Mouse (Mus musculus) mouse embryonic stem cell (cell line): Measurements from ENCODE around the gene Sowaha.

ENCODE experiments used
- in situ Hi-C, 2 experiments: fragments of 300-500 bp; cut with MboI; formaldehyde crosslinking; loops; 1 replicate in 1 of 2; 3 replicates in 1 of 2; pipeline ENCODE4 v1.14.3; 2019 to 2020; ENCODE audit warnings: low sequenced_read_pairs in 2 of 2, low pct_unique_long_range_greater_than_20kb in 1 of 2, mixed read lengths in 1 of 2; ENCODE audit not compliant: unreplicated experiment in 1 of 2

Gene Sowaha

DNA sequence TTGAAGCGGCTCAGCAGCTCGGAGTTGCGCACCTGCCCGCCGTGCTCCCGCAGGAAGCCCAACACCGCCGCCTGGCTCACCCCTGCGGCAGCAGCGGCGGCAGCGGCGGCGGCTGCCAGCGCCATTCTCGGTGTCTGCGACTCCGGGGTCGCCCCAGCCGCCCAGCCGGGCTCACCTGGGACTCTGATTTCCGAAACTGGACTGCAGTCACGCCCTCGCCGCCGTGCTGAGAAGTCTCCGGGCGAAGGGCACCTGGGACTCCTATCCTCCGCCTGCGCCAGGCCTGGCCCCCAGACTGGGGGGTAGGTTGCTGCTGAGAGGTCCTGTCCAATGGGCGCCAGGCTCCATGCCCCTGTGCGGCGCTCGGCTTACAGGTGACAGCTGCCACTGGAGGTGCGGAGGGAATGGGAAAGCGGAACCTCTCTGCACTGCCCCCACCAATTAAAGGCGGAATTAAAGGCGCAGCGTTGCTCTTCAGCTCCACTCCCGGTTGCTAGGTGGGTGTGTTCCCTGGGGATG lies at the start of gene Sowaha, which contains the start of gene Gm9945:
TSS of gene Sowaha (minus strand) at position 492 of the 519 bp plus-strand sequence.
TSS of gene Gm9945 (plus strand) at position 384 of the 519 bp plus-strand sequence.
- in situ Hi-C loops = loop anchor here in 1 of 2 experiments (5.0 kb wide), 1 partner anchor 142 kb away; no protein-coding TSS in a partner anchor

DNA sequence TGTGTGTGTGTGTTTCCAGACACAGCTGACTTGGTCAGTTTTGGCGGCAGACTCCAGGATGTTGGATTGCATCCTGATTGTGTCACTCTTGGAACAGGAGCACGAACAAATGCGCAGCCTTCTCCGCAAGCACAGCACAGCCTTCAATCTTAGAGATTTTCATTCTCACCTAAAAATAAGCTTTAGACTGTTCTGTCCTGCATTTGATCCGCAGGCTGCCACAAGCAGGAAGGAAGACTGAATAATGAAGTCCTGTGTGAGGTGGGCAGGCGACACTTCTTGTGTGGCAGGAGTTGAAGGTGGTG lies 49.1 kb upstream of the Sowaha start:
- in situ Hi-C loops = no loop called here

DNA sequence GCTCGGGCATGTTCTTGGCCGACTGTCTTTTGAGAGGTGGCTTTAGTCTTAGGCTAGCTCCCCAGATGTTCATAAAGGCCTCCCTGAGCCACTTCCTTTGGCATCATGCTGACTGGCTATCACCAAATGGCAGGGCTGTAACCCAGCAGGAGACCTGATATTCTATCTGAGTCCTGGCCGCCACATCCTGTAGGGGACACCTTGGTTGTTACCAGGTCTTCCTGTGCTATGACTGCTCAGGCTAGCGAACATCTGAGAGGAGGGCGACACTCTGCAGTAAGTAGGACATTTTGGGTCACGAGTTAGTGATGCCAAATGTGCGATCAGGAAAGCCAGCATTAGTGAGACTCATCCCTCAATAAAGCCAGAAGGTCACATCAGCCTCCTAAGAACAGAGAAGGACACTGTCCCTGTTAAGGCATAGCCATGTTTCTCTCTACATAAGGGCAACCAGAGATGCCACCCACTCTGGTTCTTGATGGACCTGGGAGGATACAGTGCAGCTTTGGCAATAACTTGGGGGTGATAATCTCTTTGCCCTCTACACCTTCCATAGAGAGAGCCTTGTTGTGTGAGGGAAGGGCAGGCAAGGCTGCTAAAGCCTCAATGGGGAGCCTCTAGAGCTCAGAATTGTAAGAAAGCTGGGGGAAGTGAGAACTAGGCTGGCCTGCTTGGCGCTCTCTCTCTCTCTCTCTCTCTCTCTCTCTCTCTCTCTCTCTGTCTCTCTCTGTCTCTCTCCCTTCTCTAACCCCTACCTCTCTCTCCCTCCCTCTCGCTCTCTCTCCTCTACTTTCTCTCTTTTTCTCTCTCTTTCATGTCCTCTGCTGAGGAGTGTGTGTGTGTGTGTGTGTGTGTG lies 48.6 kb upstream of the Sowaha start:
- in situ Hi-C loops = no loop called here

DNA sequence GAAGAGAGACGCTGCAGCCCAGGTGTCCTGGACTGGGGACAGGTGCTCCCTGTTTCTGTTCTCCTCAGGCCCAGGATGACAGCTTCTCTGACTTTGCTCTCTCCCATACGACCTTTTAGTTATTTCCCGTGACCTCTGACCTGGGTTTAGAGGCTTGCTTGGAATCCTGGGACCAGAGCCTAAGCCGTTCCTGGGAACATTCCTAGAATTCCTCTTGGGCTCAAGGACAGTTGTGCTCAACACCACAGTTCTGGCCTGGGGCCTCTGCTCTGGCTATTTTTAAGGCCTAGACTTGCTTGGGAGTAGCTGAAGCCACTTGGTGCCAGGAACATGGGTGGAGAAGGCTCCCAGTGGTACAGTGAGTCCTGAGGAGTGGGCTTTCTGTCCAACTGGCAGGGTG lies 45.4 kb upstream of the Sowaha start:
- in situ Hi-C loops = no loop called here

DNA sequence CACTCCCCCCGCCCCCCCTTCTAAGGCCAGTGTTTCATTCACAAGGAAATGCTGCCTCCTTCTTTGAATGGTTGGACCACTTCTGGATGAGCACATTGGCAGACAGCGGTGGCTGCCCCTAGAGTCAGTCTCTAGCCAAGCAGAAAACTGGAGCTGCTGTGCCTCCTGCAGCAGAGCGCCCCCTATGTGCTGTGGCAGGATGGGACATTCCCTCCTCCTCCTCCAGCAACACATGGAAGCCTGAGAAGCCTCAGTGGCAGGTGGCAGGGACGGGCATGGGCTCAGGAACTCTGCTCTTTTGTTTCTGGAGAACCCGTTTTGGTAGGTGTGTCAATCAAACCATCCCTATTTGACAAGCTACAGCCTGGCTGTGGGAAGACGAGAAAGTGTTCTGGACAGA lies 44.8 kb upstream of the Sowaha start:
- in situ Hi-C loops = no loop called here

DNA sequence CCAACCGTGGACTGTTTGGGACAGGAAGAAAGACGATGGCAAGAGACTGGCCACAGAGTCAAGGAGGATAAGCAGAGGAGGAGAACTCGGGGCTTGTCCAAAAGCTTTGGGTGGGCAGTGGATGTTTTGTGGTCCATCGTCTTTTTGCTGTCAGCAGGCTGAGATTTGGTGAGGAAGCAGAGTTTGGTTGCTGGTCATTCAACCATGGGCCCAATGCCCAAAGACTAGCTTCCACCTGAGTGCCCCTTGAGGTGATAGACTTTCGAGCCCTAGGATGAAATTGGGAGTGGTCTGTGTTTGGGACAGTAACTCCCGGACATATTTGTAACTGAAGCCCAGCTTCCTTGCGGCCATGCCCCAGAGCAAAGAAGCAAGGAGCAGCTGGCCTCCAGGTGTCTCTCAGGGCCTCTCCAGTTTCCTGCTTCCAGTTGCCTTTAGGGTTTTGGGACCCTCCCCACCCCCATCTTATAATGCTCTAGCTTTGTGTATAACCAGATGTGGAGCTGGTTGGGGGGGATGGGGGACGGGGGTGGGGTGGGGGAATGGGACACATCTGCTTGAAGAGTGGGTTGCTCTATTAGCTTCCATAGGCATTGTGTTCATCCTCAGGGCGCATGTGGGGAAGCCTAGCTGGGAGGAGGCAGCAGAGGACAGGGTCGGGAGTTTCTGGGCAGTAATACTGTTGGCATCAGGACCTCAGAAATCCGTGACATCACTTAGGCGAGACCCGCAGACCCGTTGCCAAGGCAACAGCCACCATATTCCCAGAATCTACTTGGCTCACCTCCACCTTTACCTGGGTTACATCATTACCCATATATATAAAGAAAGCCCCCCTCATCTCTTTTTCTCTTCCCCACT lies 43.7 kb upstream of the Sowaha start:
- in situ Hi-C loops = no loop called here

DNA sequence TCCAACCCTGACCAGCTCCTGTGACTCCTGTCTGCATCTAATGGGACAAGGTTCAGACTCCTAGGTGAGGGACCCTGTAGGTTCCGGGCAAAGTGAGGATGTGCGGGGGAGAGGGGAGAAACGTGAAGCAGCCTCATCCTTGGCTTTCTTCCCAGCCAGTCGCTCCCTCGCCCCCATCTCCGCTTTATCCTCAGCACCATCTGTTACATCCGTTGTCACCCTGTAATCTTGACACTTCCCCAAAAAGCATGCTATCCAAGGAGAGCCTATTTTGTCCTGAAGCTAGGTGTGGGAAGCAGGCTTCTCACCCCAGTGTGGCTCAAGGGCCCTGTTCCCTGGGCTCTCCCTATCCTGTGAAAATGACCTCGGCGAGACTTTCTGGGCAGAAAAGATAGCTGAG lies 42.9 kb upstream of the Sowaha start:
- in situ Hi-C loops = no loop called here

DNA sequence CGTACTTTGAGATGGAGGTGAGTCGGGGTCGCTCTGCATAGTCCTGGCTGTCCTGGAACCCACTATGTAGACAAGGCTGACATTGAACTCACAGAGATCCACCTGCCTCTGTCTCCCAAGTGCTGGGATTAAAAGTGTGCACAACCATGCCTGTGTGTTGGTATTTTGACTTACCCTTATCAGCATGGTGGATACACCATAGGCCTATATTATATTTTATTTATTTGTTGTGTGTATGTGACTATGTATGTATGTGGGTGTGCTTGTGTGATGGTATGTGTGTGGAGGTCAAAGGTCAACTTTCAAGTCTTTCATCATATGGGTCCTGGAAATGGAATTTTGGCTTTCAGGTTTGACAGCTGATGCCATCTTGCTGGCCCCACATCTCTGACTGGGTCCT lies 42.3 kb upstream of the Sowaha start:
- in situ Hi-C loops = no loop called here

DNA sequence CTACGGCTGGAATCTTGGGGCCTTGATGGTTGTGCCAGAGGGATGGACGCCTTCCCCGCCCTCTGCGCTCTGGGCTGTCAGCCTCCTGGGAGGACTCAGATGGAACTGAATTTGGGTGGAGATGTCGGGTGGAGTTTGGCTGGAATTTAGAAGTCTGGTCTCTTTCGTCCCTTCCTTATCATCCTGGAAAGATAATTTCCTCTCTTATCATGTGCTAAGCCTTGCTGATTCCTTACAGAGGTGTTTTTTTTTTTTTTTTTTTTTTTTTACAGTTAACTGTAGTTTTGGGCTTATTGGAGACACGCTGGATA lies 41.7 kb upstream of the Sowaha start:
- in situ Hi-C loops = no loop called here

DNA sequence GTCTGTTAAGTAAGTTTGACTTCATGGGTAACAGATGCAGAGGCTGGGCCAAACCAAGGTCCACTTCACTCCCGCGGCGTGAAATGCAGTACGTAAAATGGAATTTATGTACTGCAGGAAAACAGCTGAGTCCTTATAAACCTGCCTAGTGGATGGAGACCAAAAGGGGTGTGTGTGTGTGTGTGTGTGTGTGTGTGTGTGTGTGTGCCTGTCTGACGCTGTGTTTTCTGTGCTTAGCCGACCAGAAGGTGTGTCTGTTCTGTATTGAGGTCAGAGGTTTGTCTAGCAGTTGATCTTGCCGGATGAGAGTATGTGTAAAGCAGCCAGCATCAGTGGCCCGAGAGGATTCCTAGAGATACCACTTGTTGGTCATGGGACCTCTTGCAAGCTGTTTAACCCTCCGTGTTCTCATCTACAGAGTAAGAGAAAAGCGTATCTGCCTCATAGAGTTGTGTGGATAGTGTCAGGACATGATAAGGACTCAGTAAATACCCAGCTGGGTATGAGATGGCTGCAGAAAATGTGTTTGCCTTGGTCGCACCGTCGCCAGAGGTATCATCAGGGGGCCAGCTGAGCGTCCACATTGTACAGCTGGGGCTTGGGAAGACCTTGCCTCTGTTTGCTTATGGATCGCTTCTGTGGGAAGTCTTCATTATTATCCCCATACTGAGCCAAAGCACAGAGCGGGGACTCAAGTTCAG lies 41.2 kb upstream of the Sowaha start:
- in situ Hi-C loops = no loop called here

DNA sequence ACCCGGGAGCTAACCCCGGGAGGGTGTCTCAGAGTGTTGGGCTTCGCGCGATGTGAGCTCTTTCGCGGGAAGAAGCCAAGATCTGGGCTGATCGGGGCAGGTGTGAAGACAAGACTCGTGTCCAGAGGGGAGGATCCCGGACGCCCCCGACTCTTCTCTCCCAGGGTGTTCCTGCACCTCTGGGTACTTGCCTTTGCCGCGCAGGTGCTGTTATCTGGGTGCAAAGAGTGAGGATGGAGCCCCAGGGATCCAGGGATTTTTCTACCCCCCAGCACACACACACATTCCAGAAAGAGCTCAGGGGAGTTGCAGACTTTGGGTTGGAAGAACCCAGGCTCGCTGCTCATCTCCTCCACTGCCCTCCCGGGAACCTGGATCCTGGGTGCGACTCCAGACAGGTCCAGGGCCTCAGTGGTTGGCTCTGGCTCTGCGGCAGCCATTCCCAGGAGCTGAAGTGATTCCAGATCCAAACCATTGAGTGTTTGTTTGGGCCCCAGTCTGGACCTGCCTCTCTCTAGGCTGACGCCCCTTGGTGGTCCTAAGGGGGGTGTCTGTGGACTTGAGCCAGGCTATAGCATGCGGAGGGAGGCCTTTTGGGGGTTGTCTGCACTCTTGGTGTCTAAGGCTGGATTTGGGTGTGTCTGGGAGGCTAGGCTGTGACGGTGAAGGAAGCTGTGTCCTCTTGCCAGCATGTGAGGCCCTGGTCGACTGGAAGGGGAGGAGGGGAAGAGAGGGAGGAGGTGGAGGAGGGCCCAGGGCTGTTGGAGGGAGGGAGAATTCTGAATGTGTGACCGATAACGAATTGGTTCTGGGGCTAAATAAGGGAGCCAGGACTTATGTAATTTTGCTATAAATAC lies 40.3 kb upstream of the Sowaha start:
- in situ Hi-C loops = no loop called here

DNA sequence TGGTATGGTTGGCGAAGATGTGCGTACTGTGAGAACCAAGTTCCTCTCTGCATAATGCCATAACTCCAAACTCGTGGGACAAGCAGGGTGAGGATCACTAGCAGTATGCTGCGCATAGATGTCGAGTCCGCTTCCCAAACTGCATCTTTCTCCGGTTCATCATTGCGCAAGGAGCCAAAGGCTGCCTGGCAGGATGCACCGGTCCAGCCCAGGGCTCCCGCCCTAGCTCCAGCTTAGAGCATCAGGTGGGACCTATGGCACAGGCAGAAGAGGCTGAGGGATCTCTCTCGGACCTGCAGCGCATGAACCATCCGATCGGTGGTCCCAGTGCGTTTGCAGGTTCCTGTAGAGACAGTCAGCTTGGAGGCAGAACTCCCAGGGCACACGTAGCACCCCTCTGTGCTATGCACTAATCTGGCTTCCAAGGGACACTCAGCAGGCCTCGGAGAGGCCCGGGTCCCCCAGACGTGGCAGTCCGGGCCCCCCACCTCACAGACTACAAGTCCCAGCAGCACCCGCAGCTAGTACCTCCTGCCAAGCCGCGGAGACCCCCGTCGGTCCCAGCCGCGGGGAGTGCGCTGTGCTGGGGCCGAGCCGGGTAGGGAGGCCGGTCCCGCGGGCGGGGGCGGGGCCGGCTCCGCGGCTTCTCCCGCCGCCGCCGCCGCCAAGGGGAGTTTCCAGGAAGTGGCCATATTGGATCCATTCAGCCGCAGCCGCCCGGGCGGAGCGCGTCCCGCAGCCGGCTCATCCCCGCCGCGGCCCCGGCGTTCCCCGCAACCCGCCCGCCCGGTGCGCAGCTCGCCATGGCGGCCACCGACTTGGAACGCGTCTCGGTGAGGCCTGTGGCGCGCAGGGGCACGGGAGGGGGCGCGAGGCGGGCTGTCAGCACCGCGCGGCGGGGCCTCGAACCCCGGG lies 39.4 kb upstream of the Sowaha start, which contains the start of gene Sept8:
TSS of gene Sept8 (plus strand) at position 51 of the 915 bp plus-strand sequence.
- in situ Hi-C loops = no loop called here

DNA sequence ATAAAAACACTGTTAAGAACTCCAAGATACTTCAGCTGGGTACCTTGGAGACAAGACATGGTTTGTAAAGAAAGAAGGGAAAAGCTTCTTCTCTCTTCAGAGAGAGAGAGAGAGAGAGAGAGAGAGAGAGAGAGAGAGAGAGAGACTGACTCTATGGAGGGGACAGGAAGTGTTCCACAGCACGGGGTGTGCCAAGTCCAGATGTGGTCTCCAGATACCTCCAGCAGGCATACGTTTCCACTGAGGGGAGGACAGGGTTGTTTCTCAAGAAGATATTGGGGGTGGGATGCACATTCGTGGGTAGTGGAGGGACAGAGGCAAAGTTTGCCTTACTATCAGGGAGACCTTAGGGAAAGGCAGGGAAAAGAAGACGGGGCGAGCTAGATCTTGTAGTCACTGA lies 38.7 kb upstream of the Sowaha start:
- in situ Hi-C loops = no loop called here

DNA sequence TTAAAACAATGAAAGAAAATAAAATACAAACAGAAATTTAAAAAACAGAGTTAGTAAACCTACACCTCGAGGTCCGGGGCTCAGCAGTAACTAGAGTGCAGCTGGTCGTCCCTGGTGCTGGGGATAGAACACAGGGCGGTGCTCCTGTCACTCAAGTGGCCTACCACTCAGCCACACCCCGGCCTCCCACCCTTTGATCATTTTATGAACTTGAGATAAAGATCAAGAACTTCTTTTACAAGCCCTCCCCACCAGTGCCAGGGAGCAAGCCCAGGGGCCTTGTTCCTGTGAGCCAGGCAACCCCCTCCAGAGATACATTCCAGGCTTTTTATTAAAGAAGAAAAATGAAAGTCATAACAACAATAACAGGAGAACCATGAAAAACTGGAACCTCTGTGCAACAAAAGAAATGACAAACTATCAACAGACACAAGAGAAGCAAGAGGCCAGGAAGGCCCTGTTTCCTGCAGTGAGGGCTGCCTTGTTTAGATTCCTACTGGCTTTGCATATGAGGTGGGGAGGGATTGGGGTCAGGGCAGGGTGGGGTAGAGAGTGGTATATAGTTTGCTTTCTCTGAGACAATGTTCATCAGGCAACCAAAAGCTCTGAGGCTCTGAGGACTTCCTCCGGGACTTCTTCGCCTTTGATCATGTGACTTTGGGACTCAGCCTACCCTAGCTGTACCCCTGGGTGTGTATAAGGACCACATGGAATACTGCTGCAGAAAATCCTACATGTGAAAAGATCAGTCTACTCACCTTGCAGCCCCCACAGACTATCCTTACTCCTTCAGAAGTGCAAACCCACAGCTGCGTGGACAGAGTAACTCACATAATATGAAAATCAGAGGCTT lies 36.9 kb upstream of the Sowaha start:
- in situ Hi-C loops = no loop called here

DNA sequence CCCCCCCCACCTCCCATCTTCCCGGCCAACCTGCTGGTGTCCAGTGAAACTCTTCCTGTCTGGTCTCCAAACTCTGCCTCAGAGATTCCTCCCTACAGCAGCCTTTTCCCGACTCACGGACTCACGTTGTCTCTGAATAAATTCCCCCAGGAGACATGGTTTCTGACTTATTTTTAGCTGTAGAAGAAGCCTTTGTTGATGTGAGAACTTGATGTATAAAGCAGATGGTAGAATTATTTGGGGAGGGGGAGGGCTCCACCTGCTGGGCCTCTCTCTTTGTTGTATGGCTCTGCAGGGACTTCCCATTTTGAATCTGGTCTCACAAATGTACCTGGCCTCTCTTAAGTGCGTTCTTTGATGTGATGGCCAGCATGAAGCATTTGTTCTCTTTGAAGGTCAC lies 30.3 kb upstream of the Sowaha start:
- in situ Hi-C loops = no loop called here

DNA sequence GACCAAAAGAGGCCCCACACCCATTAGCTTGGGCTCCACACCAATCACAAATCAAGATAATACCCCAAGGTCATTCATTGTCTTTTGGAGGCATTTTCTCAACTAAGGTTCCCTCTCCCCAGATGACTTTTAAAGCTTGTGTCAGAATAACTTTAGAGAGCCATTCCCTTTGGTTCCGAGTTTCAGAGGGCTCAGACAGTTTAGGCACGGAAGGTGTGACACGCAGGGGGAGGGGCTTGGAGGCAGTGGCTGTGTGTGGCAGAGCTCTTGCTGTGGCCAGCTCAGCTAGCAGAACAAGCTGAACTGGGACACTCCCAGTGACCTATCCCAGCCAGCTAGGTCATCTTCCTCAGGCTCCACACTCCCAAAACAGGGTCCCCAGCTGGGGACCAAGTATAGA lies 28.5 kb upstream of the Sowaha start:
- in situ Hi-C loops = no loop called here
